Mouse (Mus musculus) forebrain, embryonic 15.5 days (tissue): ENCODE results near the gene Nek9. TPM values are rescaled to one million over a fixed set of nuclear protein-coding genes. Genes with fewer than 3 reads are reported as not detected.

ENCODE experiments used
- ATAC-seq: fragments of 200-750 bp; cut with Nextera tagmentation; replicated peaks from 2 replicates; pipeline ENCODE4 v1.8.0; 2017; ENCODE audit warnings: mild to moderate bottlenecking, moderate TSS enrichment, moderate library complexity
- H3K27ac ChIP-seq: fragments of 300-500 bp; sonication (generic); replicated peaks from 2 replicates; pipeline ENCODE4 v1.5.1; 2015; ENCODE audit warnings: mild to moderate bottlenecking, inconsistent platforms
- H3K27me3 ChIP-seq: fragments of 300-500 bp; sonication (generic); 2 replicates; pipeline ENCODE4 v1.6.1; 2015; ENCODE audit warnings: inconsistent platforms
- H3K36me3 ChIP-seq: fragments of 300-500 bp; sonication (generic); 2 replicates; pipeline ENCODE4 v1.6.1; 2015; ENCODE audit warnings: mild to moderate bottlenecking, inconsistent platforms
- H3K4me1 ChIP-seq: fragments of 300-500 bp; sonication (generic); 2 replicates; pipeline ENCODE4 v1.6.1; 2015; ENCODE audit warnings: inconsistent platforms
- H3K4me2 ChIP-seq: fragments of 300-500 bp; sonication (generic); replicated peaks from 2 replicates; pipeline ENCODE4 v1.6.1; 2015; ENCODE audit warnings: mild to moderate bottlenecking, inconsistent platforms
- H3K4me3 ChIP-seq: fragments of 300-500 bp; sonication (generic); 2 replicates; pipeline ENCODE4 v1.5.1; 2015; ENCODE audit warnings: mild to moderate bottlenecking, inconsistent platforms
- H3K9ac ChIP-seq: fragments of 300-500 bp; sonication (generic); replicated peaks from 2 replicates; pipeline ENCODE4 v1.6.1; 2015; ENCODE audit warnings: mild to moderate bottlenecking, inconsistent platforms
- H3K9me3 ChIP-seq: fragments of 300-500 bp; sonication (generic); 2 replicates; pipeline ENCODE4 v1.6.1; 2016; ENCODE audit warnings: inconsistent platforms
- WGBS: fragments of 180-500 bp; shearing (Covaris S2); methylation state at CpG from one replicate; pipeline ENCODE4 v1.1.7; 2015; ENCODE audit warnings: mixed read lengths; 5-methylcytosine and 5-hydroxymethylcytosine counted together
- polyA plus RNA-seq: library from polyadenylated mRNA; unstranded; fragments of >200 nt; fragmentation: Nextera tagmentation; extraction: Ambion mirVana; gene quantifications from 2 replicates; pipeline ENCODE4 v1.2.1, GENCODE M21; 2015

The Nek9 gene
- polyA plus RNA-seq, 1 experiment from 2014 or later = 14.6 TPM

GRCm38 (mm10) chr12:85297345-85297997 lies 41.7 kb downstream of the Nek9 start:
- Histone ChIP-seq H3K27ac (no peak overlapping the region), H3K4me3 (no peak overlapping the region), H3K9me3 (no peaks in the 10 kb centered on the region), H3K27me3 (no peaks in the 10 kb centered on the region), H3K4me1 (no peaks in the 10 kb centered on the region), H3K9ac (no peak overlapping the region), H3K4me2 (no peak overlapping the region), H3K36me3 (peaks cover 31% of the 10 kb centered on the region)
- 82% methylated on average over 10 of the region's 10 CpGs for WGBS
- ATAC-seq = no peak

GRCm38 (mm10) chr12:85296915-85297314 lies 42.2 kb downstream of the Nek9 start:
- no peaks in the 10 kb centered on the region for H3K4me1 ChIP-seq
- H3K4me3 ChIP-seq = no peak overlapping the region
- H3K27ac ChIP-seq = no peak overlapping the region
- WGBS = 67% methylated on average over 5 of the region's 5 CpGs
- H3K9me3 ChIP-seq = no peaks in the 10 kb centered on the region
- no peaks in the 10 kb centered on the region for H3K27me3 ChIP-seq
- peaks cover 26% of the 10 kb centered on the region for H3K36me3 ChIP-seq
- ATAC-seq = no peak
- no peak overlapping the region for H3K4me2 ChIP-seq
- H3K9ac ChIP-seq = no peak overlapping the region

- no peak overlapping the region for H3K27ac ChIP-seq
- no peak overlapping the region for H3K9ac ChIP-seq
- H3K4me3 ChIP-seq = no peak overlapping the region
- no peaks in the 10 kb centered on the region for H3K4me1 ChIP-seq
- H3K4me2 ChIP-seq = no peak overlapping the region
- H3K27me3 ChIP-seq = no peaks in the 10 kb centered on the region
- WGBS = 90% methylated on average over 2 of the region's 2 CpGs
- H3K9me3 ChIP-seq = no peaks in the 10 kb centered on the region
- H3K36me3 ChIP-seq = peaks cover 12% of the 10 kb centered on the region
- ATAC-seq = no peak
Measured at GRCm38 (mm10) chr12:85295506-85295905, 43.7 kb downstream of the Nek9 start.

GRCm38 (mm10) chr12:85292906-85293305 lies 46.3 kb downstream of the Nek9 start:
- no peak overlapping the region for H3K4me2 ChIP-seq
- no peak overlapping the region for H3K27ac ChIP-seq
- H3K27me3 ChIP-seq = no peaks in the 10 kb centered on the region
- H3K4me1 ChIP-seq = peaks cover 14% of the 10 kb centered on the region
- H3K4me3 ChIP-seq = no peak overlapping the region
- H3K9me3 ChIP-seq = no peaks in the 10 kb centered on the region
- H3K9ac ChIP-seq = no peak overlapping the region
- no peak for ATAC-seq
- H3K36me3 ChIP-seq = no peaks in the 10 kb centered on the region

GRCm38 (mm10) chr12:85292288-85292687 lies 46.9 kb downstream of the Nek9 start:
- ATAC-seq = no peak
- H3K9me3 ChIP-seq = no peaks in the 10 kb centered on the region
- no peak overlapping the region for H3K27ac ChIP-seq
- no peaks in the 10 kb centered on the region for H3K36me3 ChIP-seq
- no peaks in the 10 kb centered on the region for H3K27me3 ChIP-seq
- WGBS = 76% methylated on average over 6 of the region's 6 CpGs
- H3K4me2 ChIP-seq = no peak overlapping the region
- no peak overlapping the region for H3K9ac ChIP-seq
- H3K4me1 ChIP-seq = peaks cover 15% of the 10 kb centered on the region
- no peak overlapping the region for H3K4me3 ChIP-seq

GRCm38 (mm10) chr12:85291541-85291940 lies 47.6 kb downstream of the Nek9 start:
- Histone ChIP-seq H3K4me2 (no peak overlapping the region), H3K4me1 (peaks cover 15% of the 10 kb centered on the region), H3K36me3 (no peaks in the 10 kb centered on the region), H3K9me3 (no peaks in the 10 kb centered on the region), H3K4me3 (no peak overlapping the region), H3K27ac (no peak overlapping the region), H3K27me3 (no peaks in the 10 kb centered on the region), H3K9ac (no peak overlapping the region)
- no peak for ATAC-seq

- Histone ChIP-seq H3K4me1 (peaks cover 15% of the 10 kb centered on the region), H3K36me3 (no peaks in the 10 kb centered on the region), H3K9me3 (no peaks in the 10 kb centered on the region), H3K9ac (no peak overlapping the region; the same call in 1 of the 2 replicates), H3K27me3 (no peaks in the 10 kb centered on the region), H3K4me2 (no peak overlapping the region), H3K4me3 (no peak overlapping the region), H3K27ac (no peak overlapping the region)
- 85% methylated on average over 10 of the region's 10 CpGs for WGBS
- ATAC-seq = no peak
Measured at GRCm38 (mm10) chr12:85290633-85291032, 48.5 kb downstream of the Nek9 start.

DNA sequence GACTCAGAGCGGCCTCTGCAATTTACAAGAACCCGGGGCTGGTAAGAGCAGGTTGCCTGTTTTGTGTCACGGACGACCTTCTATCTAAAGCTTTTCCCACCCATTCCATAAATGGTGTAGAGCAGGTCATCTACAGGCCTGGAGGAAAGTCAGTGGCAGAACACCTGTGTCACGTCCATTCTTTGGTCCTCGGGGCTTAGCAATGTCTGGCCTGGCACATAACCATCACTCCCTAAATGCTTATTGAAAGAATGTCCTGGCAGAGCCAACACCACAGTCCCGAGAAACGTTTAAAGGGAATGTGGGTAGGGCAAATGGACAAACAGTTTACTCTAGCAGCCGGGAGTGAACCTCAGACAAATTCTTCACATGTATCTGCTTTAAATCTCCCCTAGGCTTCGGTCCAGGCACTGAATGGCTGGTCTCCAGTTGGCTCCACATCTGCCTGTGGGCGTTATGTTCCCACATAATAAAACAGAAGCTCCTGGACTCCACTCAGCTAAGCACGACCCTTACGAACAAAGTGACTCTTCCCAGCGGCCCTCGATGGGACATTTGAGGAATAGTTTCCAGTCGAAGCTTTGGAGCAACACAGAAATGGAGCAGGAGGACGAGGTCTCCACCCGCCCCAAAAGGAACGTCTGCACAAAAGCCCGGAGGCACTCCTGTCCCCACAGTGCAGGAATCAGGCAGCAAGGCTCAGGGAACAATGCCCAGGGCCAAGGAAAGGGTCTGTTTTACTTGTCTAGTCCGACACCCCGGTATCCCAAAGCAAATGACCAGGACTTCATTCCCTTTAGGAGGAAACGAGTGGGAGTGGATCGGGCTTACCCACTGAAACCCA lies 49.8 kb downstream of the Nek9 start:
- Histone ChIP-seq H3K27ac (no peak overlapping the region), H3K9me3 (no peaks in the 10 kb centered on the region), H3K27me3 (no peaks in the 10 kb centered on the region), H3K36me3 (no peaks in the 10 kb centered on the region), H3K4me3 (peak overlapping the region; percentile 46), H3K9ac (peak overlapping the region; percentile 38; the same call in 1 of the 2 replicates), H3K4me2 (peak overlapping the region; percentile 76), H3K4me1 (peaks cover 15% of the 10 kb centered on the region)
- 59% methylated on average over 24 of the region's 24 CpGs for WGBS
- ATAC-seq = 0 out of 2 replicates have a peak, but pooled peaks have one; percentile 6

- peaks cover 15% of the 10 kb centered on the region for H3K4me1 ChIP-seq
- ATAC-seq = peak; percentile 90
- no peaks in the 10 kb centered on the region for H3K27me3 ChIP-seq
- H3K27ac ChIP-seq = no peak within 1 kb of the TSS
- 2% methylated on average over 31 of the region's 31 CpGs for WGBS
- peak within 1 kb of the TSS; percentile 46 for H3K4me3 ChIP-seq
- H3K9me3 ChIP-seq = no peaks in the 10 kb centered on the region
- H3K4me2 ChIP-seq = peak within 1 kb of the TSS; percentile 76
- peak within 1 kb of the TSS; percentile 38 for H3K9ac ChIP-seq
- H3K36me3 ChIP-seq = no peaks in the 10 kb centered on the region
Measured at GRCm38 (mm10) chr12:85288486-85289156, 50.5 kb downstream of the Nek9 start, which contains the start of gene Zc2hc1c. TSS of gene Zc2hc1c (plus strand) at chr12:85288591.

GRCm38 (mm10) chr12:85287809-85288485 lies 51.2 kb downstream of the Nek9 start, which contains the start of gene Acyp1:
TSS of gene Acyp1 (minus strand) at chr12:85288438.
- H3K36me3 ChIP-seq = no peaks in the 10 kb centered on the region
- H3K4me1 ChIP-seq = peaks cover 15% of the 10 kb centered on the region
- ATAC-seq = peak; percentile 67
- WGBS = 7% methylated on average over 21 of the region's 21 CpGs
- H3K4me3 ChIP-seq = peak within 1 kb of the TSS; percentile 46
- H3K4me2 ChIP-seq = peak within 1 kb of the TSS; percentile 76
- no peak within 1 kb of the TSS for H3K27ac ChIP-seq
- no peaks in the 10 kb centered on the region for H3K9me3 ChIP-seq
- H3K27me3 ChIP-seq = no peaks in the 10 kb centered on the region
- peak within 1 kb of the TSS; percentile 38 for H3K9ac ChIP-seq

GRCm38 (mm10) chr12:85286941-85287340 lies 52.2 kb downstream of the Nek9 start:
- Histone ChIP-seq H3K27me3 (no peaks in the 10 kb centered on the region), H3K9ac (no peak overlapping the region), H3K4me2 (no peak overlapping the region), H3K4me3 (no peak overlapping the region), H3K9me3 (no peaks in the 10 kb centered on the region), H3K27ac (no peak overlapping the region), H3K4me1 (peaks cover 15% of the 10 kb centered on the region), H3K36me3 (no peaks in the 10 kb centered on the region)
- no peak for ATAC-seq
- 42% methylated on average over 4 of the region's 5 CpGs for WGBS
